Mouse (Mus musculus): ENCODE data around the gene Usp5.

Gene Usp5

DNA sequence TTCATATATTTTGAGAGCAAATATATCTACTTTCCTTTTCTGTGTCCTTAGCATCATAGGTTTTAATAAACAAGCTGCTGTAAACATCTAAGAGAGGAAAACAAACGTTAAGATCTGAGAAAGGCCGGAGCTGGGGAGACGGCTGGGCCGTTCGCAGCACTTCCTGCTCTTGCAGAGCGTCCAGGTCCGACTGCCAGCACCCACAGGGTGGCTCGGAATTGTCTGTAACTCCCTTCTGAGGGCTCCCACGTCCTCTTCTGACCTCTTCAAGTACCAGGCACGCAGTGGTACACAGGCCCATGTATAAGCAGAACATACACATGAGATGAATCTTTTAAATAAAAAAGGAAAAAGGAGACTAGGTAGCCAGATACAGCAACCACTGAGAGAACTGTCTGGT lies 41.6 kb downstream of the Usp5 start:
- no peak for DNase-seq (ENCODE audit: low spot score in 2 of 2)

DNA sequence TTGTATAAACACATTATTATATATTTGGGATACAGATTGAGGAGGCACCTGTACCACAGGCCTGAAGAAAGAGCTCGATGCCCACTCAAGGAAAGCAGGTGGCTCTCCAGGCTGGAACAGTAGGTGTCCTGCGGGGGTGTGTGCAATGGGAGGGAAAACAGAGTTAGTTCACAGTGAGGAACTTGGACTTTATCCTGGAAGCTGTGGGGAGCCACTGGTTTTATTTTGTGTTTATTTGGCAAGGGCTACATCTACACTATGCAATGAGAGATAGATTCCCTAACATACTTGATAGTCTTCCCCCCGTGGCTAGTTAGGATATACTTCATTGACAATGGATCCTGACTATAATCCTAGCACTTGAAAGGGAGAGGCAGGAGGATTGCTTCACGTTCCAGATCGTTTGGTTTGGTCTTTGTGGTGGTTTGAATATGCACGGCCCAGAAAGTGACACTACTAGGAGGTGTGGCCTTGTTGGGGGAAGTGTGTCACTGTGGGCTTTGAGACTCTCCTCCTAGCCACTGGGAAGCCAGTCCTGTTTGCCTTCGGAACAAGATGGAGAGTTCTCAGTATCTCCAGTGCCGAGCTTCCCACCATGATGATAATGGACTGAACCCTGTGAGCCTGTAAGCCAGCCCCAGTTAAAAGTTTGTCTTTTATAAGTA lies 42.4 kb downstream of the Usp5 start:
- DNase-seq (ENCODE audit: low spot score in 2 of 2): no peak

DNA sequence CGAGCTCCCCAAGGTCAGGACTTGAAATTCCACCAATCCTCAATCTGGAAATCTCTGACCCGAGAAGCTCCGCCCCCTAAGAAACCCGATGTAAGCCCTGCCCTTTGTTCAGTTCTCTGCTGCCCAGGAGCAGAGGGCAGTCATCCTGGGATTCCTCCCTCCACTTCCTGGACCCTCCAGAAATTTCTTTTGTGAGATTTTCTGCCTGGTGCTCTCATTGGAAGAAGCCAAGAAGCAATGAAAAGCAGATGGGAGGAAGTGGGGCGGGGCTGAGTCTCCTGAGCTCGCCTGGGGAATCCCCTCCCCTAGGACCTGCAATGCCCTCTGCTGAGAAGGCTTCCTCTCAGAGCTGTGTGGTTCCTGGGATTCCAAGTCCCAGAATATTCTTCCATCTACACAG lies 46.8 kb downstream of the Usp5 start:
- no peak for DNase-seq (ENCODE audit: low spot score in 2 of 2)

- DNase-seq (ENCODE audit: low spot score in 2 of 2): no peak
Measured at GRCm38 (mm10) chr6:124780917-124781316, 48.4 kb downstream of the Usp5 start.

- DNase-seq (ENCODE audit: low spot score in 2 of 2): no peak
Measured at GRCm38 (mm10) chr6:124779984-124780416, 49.3 kb downstream of the Usp5 start.

DNA sequence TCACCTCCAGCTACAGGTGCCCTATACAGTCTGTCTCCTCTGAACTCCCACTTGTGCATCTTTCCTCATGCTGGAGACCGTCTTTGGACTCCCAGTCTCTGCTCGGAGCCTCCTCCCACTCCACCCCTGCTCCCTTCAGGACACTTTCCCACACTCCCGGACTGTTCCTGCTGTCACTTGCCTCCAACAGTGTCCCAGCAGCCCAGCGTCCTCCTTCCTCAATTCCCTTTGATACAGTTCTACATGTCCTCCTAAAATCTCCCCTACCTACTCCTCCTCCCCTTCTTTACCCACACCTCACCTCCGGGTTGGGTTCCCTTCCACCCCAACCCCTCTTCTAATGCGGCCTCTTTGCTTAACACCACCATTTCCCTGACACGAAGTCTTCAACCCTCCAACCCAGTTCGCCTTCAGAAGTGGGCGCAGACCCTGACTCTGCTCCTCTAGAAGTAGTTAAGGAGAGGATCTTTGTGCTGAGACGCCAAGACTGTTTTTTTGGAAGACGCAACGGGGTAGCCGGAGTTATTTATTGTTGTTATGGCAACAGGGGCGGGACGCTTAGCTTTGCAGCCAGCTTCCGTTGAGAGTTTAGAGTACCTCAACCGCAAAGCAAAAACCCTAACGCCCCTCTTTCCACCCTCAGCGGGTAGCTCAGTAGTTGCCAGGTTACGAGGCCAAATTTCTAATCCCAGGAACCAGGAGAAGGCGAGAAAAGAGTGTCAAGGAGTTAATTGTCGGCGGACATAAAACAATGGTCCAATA lies 49.9 kb downstream of the Usp5 start, which contains the start of gene Lrrc23:
Lrrc23 (minus strand) TSS at position 506 of the 762 bp plus-strand sequence.
- DNase-seq (ENCODE audit: low spot score in 2 of 2): no peak

GRCm38 (mm10) chr6:124770511-124770910 lies 58.8 kb downstream of the Usp5 start:
- no peak for DNase-seq (ENCODE audit: low spot score in 2 of 2)

GRCm38 (mm10) chr6:124770013-124770412 lies 59.3 kb downstream of the Usp5 start:
- no peak for DNase-seq (ENCODE audit: low spot score in 2 of 2)

DNA sequence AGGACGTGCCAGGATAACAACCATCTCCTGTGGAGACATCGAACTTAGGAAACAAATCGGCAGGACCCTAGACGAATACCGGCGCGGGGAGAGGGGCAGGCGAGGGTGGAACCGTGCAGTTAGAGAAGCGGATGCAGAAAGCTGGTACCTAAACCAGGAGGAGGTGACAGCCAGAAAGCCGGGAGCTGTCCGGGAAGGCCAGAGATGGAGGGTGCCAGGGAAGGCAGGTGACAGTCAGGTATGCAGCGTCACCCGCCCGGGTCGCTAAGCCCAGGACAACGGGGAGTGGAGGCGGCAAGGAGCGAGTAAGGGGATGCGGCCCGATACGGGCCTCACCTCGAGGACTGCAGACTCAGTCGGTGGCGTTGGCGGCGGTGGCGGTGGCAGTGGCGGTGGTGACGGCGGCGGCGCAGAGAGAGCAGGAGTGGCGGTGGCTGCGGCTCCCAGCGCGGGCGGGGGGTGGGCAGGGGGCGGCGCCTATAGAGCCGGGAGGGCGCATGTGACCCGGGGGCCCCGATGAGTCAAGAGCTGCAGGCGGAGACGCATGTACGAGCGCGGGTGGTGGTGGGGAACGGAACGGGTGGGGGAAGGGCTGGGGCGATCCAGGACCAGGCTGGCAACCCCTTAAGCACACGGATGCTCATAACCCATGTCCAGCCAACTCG lies 60.1 kb downstream of the Usp5 start, which contains the start of gene Eno2:
Eno2 (minus strand) TSS at position 573 of the 665 bp plus-strand sequence.
- DNase-seq (ENCODE audit: low spot score in 2 of 2): peak in 1 of 2 experiments; percentile 62

DNA sequence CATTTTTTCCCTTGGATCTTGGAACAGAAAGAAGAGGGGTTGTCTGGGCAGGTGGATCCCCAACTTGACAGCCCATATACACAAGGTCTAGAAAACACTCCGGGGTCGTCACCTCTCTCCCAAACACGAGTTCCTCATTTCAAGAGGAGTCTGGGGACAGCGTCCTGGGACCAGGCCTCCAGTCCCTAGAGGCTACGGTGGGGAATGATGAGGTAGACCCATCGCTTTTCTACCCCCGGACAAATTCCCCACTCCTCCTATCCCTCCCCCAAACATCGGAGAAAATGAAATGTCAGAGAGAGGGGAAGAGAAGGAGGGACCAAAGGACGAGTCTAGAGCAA lies 60.6 kb downstream of the Usp5 start:
- DNase-seq (ENCODE audit: low spot score in 2 of 2): no peak

DNA sequence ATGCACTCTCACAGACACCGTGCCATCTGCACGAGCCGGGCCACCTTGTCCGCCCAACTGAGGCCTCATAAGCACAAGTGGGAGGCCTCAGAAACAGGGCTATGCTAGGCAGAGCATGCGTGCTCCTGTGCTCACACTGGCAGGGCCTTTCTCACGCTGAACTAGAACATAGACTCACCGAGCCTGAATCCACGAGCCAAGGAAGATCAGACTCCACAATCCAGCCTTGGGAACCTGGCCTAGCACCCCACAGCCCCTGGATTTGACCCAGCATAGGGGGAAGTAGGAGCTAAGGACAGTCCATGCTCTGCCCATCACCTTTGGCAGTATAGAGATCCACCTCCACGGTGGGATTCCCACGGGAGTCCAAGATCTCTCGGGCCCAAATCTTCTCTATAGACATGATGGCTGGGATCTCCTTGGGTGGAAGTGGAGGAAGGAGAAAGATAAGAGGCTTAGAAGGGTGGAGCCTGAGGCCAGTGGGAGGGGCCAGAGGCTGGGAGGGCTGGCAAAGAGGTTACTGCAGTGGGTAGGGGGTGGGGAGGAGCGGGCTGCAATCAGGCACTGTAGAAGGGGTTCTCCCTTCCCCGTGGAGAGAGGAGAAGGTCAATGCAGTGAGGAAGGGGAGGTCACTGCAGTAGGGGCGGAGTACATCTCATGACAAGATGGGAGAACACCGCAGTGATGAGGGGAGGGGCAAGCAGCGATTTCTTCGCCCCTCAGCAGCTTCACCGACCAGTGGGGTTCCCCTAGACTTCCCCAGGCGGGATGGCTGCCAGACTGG lies 61.2 kb downstream of the Usp5 start:
- peak in 1 of 2 experiments; percentile 59 for DNase-seq (ENCODE audit: low spot score in 2 of 2)

DNA sequence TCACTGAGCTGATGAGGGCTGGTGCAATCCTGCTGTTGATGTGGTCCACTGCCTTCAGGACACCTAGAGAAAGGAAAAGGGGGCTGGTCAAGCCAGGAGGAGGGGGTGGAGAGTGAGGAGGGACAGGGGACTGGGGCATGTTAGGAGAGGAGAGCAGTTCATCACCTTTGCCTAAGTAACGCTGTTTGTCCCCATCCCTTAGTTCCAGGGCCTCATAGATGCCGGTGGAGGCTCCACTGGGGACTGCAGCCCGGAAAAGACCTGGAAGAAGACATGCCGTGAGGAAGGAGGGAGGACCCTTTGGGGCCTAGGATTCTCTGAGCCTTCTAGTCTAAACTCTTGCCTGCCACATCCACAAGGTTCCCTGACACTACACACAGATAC lies 61.8 kb downstream of the Usp5 start:
- peak in 1 of 2 experiments; percentile 55 for DNase-seq (ENCODE audit: low spot score in 2 of 2)

GRCm38 (mm10) chr6:124765951-124766350 lies 63.3 kb downstream of the Usp5 start:
- peak in 1 of 2 experiments; percentile 54 for DNase-seq (ENCODE audit: low spot score in 2 of 2)
